Mouse (Mus musculus) heart, adult 10 weeks (tissue): ENCODE results near the gene Spock2. TPM values are rescaled to one million over a fixed set of nuclear protein-coding genes. Genes with fewer than 3 reads are reported as not detected.

Experiments used
- polyA plus RNA-seq: library from polyadenylated mRNA; stranded (reverse); fragments of 350-450 nt; fragmentation: Illumina TruSeq; extraction: RNeasy Lipid Tissue Mini Kit (QIAGEN cat#74804); gene quantifications from one replicate; pipeline ENCODE4 v1.2.3, GENCODE M21; 2014; ENCODE audit warnings: low read depth, low replicate concordance

Spock2 gene
- 10.8 TPM for polyA plus RNA-seq

GRCm38 (mm10) chr10:60106146-60106530, at the start of gene Spock2:
Spock2 (plus strand) TSS chr10:60106219.

Other genes with a start within 250 kb of the Spock2 start
- 26.8 TPM for gene Dnajb12, start 226.7 kb upstream of the Spock2 start, polyA plus RNA-seq
- 69.6 TPM for gene Ddit4, start 154.4 kb upstream of the Spock2 start, polyA plus RNA-seq
- gene Ascc1, start 103.4 kb upstream of the Spock2 start, polyA plus RNA-seq = 27.1 TPM
- gene Anapc16, start 103.1 kb upstream of the Spock2 start, polyA plus RNA-seq = 56.6 TPM
- 1.1 TPM for gene Chst3, start 113.0 kb downstream of the Spock2 start, polyA plus RNA-seq
- gene Psap, start 171.4 kb downstream of the Spock2 start, polyA plus RNA-seq = 1,170 TPM
- 11.9 TPM for gene Vsir, start 240.6 kb downstream of the Spock2 start, polyA plus RNA-seq